Mouse (Mus musculus): ENCODE measurements around the gene Itgae.
A peak's percentile ranks its signal among the peaks of the same experiment; 100 is the strongest.
"Not testable (repeated sequence)": the region's sequence is repeated elsewhere in the genome, so short reads cannot be mapped to it uniquely, and the experiment has no call there.

Itgae gene

GRCm38 (mm10) chr11:73094231-73094995 is 4.0 kb downstream of the Itgae start:
- no peak for DNase-seq (ENCODE audit: low spot score)

- DNase-seq (ENCODE audit: low spot score), result no peak
Measured at GRCm38 (mm10) chr11:73098860-73099259, 8.5 kb downstream of the Itgae start.

- DNase-seq (ENCODE audit: low spot score), result no peak
Measured at GRCm38 (mm10) chr11:73099976-73100750, 9.8 kb downstream of the Itgae start.

GRCm38 (mm10) chr11:73101308-73101707 is 10.9 kb downstream of the Itgae start:
- no peak for DNase-seq (ENCODE audit: low spot score)

- no peak for DNase-seq (ENCODE audit: low spot score)
Measured at GRCm38 (mm10) chr11:73105246-73105645, 14.9 kb downstream of the Itgae start.

GRCm38 (mm10) chr11:73107358-73107757 is 17.0 kb downstream of the Itgae start:
- DNase-seq (ENCODE audit: low spot score), result not testable (repeated sequence)

GRCm38 (mm10) chr11:73108195-73108897 is 18.0 kb downstream of the Itgae start:
- DNase-seq (ENCODE audit: low spot score), result no peak

GRCm38 (mm10) chr11:73108898-73109625 is 18.7 kb downstream of the Itgae start:
- DNase-seq (ENCODE audit: low spot score), result no peak

GRCm38 (mm10) chr11:73109941-73110340 is 19.6 kb downstream of the Itgae start:
- DNase-seq (ENCODE audit: low spot score), result no peak

GRCm38 (mm10) chr11:73111414-73111813 is 21.0 kb downstream of the Itgae start:
- no peak for DNase-seq (ENCODE audit: low spot score)

GRCm38 (mm10) chr11:73126495-73126894 is 36.1 kb downstream of the Itgae start:
- DNase-seq (ENCODE audit: low spot score), result no peak

- DNase-seq (ENCODE audit: low spot score), result no peak
Measured at GRCm38 (mm10) chr11:73131020-73131419, 40.6 kb downstream of the Itgae start.

GRCm38 (mm10) chr11:73132999-73133398 is 42.6 kb downstream of the Itgae start:
- DNase-seq (ENCODE audit: low spot score), result no peak

GRCm38 (mm10) chr11:73134222-73134621 is 43.8 kb downstream of the Itgae start:
- DNase-seq (ENCODE audit: low spot score), result no peak

GRCm38 (mm10) chr11:73136587-73136986 is 46.2 kb downstream of the Itgae start:
- no peak for DNase-seq (ENCODE audit: low spot score)

GRCm38 (mm10) chr11:73137116-73137515 is 46.7 kb downstream of the Itgae start:
- no peak for DNase-seq (ENCODE audit: low spot score)

- peak; percentile 81 for DNase-seq (ENCODE audit: low spot score)
Measured at GRCm38 (mm10) chr11:73137591-73138501, 47.5 kb downstream of the Itgae start, which contains the start of gene Haspin. Haspin (minus strand) TSS chr11:73138294.

- DNase-seq (ENCODE audit: low spot score), result no peak
Measured at GRCm38 (mm10) chr11:73144261-73144681, 53.9 kb downstream of the Itgae start.

GRCm38 (mm10) chr11:73146026-73146974 is 55.9 kb downstream of the Itgae start:
- DNase-seq (ENCODE audit: low spot score), result no peak

- no peak for DNase-seq (ENCODE audit: low spot score)
Measured at GRCm38 (mm10) chr11:73146975-73147365, 56.6 kb downstream of the Itgae start.

Data from ovary, postnatal 10 days (tissue).